ENCODE assay signal across 8 mouse cellular contexts in genomic region chr1:180264851-180265250, GRCm38 (mm10). TPM values are rescaled to one million over a fixed set of nuclear protein-coding genes. Genes with fewer than 3 reads are reported as not detected.
DNase-seq lines count a peak whose midpoint lies in the region; ATAC-seq and TF ChIP-seq lines count a peak whose summit lies in the region.

No protein-coding gene starts in this region.

- H3K27ac ChIP-seq in kidney, embryonic 14.5 days (ENCODE audit: low read depth, low read length): no peak overlapping the region
- no peak overlapping the region for H3K27ac ChIP-seq in bone marrow, adult 2 months (ENCODE audit: control insufficient read depth, insufficient read depth, low read depth, low read length, poor library complexity)
- no peak overlapping the region for H3K27ac ChIP-seq in liver, embryonic 14.5 days

- H3K4me2 ChIP-seq in kidney, embryonic 14.5 days (replicated peaks; ENCODE audit: low read depth, low read length): peak overlapping the region; percentile 23; the same call in 1 of the 2 replicates
- peak overlapping the region; percentile 64 for H3K4me2 ChIP-seq in liver, embryonic 14.5 days (ENCODE audit: low read depth)

- H3K4me3 ChIP-seq in kidney, embryonic 14.5 days (ENCODE audit: low read length): no peak overlapping the region
- H3K4me3 ChIP-seq in bone marrow, adult 2 months (replicated peaks; ENCODE audit: control insufficient read depth, low read depth, low read length): peak overlapping the region; percentile 47
- H3K4me3 ChIP-seq in liver, embryonic 14.5 days (ENCODE audit: insufficient read depth in 1 of 2, low read depth in 2 of 2, low read length in 2 of 2): peak overlapping the region; percentile 4 to 19; a peak in 2 of 4 replicates

- TF ChIP-seq EP300 in liver, embryonic 14.5 days (IDR thresholded peaks at IDR 0.05; ENCODE audit: low read depth): no peak

- no peak for TF ChIP-seq POLR2A in bone marrow, adult 2 months (IDR thresholded peaks at IDR 0.05; ENCODE audit: borderline replicate concordance, control insufficient read depth, low read depth, low read length)

- WGBS in kidney, embryonic 14.5 days: 64% methylated on average over 10 of the region's 10 CpGs
- WGBS in bone marrow, adult 2 months: 25% methylated on average over 10 of the region's 10 CpGs
- WGBS in liver, embryonic 14.5 days (ENCODE audit: insufficient replicate concordance): 45% methylated on average over 10 of the region's 10 CpGs

- DNase-seq in adrenal gland, adult 2 months: peak; percentile 2
- DNase-seq in adrenal gland, postnatal 14 days: no peak
- DNase-seq in kidney, postnatal 36 days: no peak
- no peak for DNase-seq in liver, embryonic 14.5 days (ENCODE audit: low read depth in 3 of 3, low spot score in 3 of 3)
- no peak for DNase-seq in right cerebral cortex, postnatal 25 days
- no peak for DNase-seq in adrenal gland, adult (ENCODE audit: inconsistent age in 2 of 2, low spot score in 1 of 2)

- H3K9ac ChIP-seq in kidney, embryonic 14.5 days (ENCODE audit: low read depth, low read length): no peak overlapping the region
- no peak overlapping the region for H3K9ac ChIP-seq in liver, embryonic 14.5 days (replicated peaks)

- TF ChIP-seq CTCF in bone marrow, adult 2 months (IDR thresholded peaks at IDR 0.05; ENCODE audit: control insufficient read depth, insufficient read depth, low read length): no peak
- TF ChIP-seq CTCF in liver, embryonic 14.5 days (IDR thresholded peaks at IDR 0.05; ENCODE audit: low read depth): no peak

- no peaks in the 10 kb centered on the region for H3K9me3 ChIP-seq in kidney, embryonic 14.5 days (ENCODE audit: control insufficient read depth, low read length)
- H3K9me3 ChIP-seq in liver, embryonic 14.5 days (ENCODE audit: control insufficient read depth, low read length): no peaks in the 10 kb centered on the region

- ATAC-seq in kidney, embryonic 14.5 days (ENCODE audit: low FRiP score, low TSS enrichment): no peak
- ATAC-seq in liver, embryonic 14.5 days (ENCODE audit: insufficient read depth): no peak

- no peaks in the 10 kb centered on the region for H3K27me3 ChIP-seq in kidney, embryonic 14.5 days (ENCODE audit: control insufficient read depth, insufficient read depth, low read length)
- H3K27me3 ChIP-seq in liver, embryonic 14.5 days (ENCODE audit: control insufficient read depth, insufficient read depth, low read length): no peaks in the 10 kb centered on the region

- no peaks in the 10 kb centered on the region for H3K36me3 ChIP-seq in kidney, embryonic 14.5 days (ENCODE audit: control insufficient read depth, insufficient read depth, low read length)
- no peaks in the 10 kb centered on the region for H3K36me3 ChIP-seq in liver, embryonic 14.5 days (replicated peaks; ENCODE audit: control insufficient read depth, insufficient read depth, low read depth)

- peaks cover 5% of the 10 kb centered on the region; the same call in 1 of the 2 replicates for H3K4me1 ChIP-seq in kidney, embryonic 14.5 days (ENCODE audit: control insufficient read depth, insufficient read depth, low read length)
- H3K4me1 ChIP-seq in bone marrow, adult 2 months (ENCODE audit: control insufficient read depth, insufficient read depth, low read length): peaks cover 11% of the 10 kb centered on the region
- peaks cover 37 to 49% of the 10 kb centered on the region in 2 experiments for H3K4me1 ChIP-seq in liver, embryonic 14.5 days (replicated peaks; ENCODE audit: control insufficient read depth in 2 of 2, insufficient read depth in 2 of 2, low read length in 1 of 2)

RNA-seq across cellular contexts. Expression of gene Psen2, which starts 1.6 kb away (rescaled TPM):
- 10 to 100 TPM; 32.4 to 33.5 TPM for total RNA-seq in adrenal gland, adult 2 months (2021)
- polyA plus RNA-seq in adrenal gland, adult 2 months (2012; rRNA removed): 60.5 and 75.3 TPM in 2 replicates
- 26.6 and 30.4 TPM in 2 replicates for total RNA-seq in adrenal gland, postnatal 14 days (2021)
- 15.4 and 17.1 TPM in 2 replicates for polyA plus RNA-seq in kidney, embryonic 14.5 days (2014; fragmentation: Nextera tagmentation; extraction: Ambion mirVana)
- polyA plus RNA-seq in bone marrow, adult 2 months (2011; ENCODE audit: insufficient read depth, insufficient read length, low replicate concordance, missing spikeins): 43.0 and 58.1 TPM in 2 replicates
- polyA plus RNA-seq in liver, embryonic 14.5 days (2012; rRNA removed): 15.9 and 18.2 TPM in 2 replicates
- 19.9 and 21.7 TPM in 2 replicates for polyA plus RNA-seq in liver, embryonic 14.5 days (2014; fragmentation: Nextera tagmentation; extraction: Ambion mirVana)
